Mouse (Mus musculus): ENCODE results near the gene AI481877. TPM values are rescaled to one million over a fixed set of nuclear protein-coding genes. Genes with fewer than 3 reads are reported as not detected.

AI481877 gene
- polyA plus RNA-seq, 1 experiment from 2014 or later, result not detected

DNA sequence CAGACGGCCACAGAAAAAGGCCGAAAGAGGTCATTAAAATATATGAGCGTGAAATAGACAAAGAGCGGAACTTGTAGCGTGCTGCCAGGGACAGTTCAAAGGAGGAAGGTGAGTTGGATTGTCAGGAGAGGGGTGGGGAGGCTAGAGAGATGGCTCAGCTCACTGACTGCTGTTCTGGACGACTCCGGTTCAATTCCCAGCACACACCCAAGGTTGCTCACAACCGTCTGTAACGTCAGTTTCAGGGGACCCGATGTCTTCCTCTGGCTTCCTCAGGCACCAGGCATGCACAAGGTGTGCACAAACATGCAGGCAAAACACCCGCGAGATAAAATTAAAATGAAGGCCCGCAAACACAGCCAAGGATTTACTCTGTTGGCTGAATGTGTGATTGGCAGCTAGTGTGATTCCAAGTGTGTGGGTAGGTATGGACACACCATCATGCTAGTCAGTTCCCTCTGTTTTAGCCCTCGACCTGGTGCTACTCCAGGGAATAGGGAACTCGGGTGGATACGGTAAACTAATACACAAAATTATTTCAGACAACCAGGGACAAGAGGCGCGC lies 102.9 kb downstream of the AI481877 start:
- Histone ChIP-seq H3K27ac (ENCODE audit: low read depth, low read length) (0 out of 2 replicates have a peak overlapping the region, but pooled peaks have one; percentile 10), H3K36me3 (ENCODE audit: control insufficient read depth, insufficient read depth, low read length) (no peaks in the 10 kb centered on the region), H3K9me3 (ENCODE audit: control insufficient read depth, low read length) (no peaks in the 10 kb centered on the region), H3K9ac (ENCODE audit: low read length) (peak overlapping the region; percentile 86), H3K27me3 (ENCODE audit: control insufficient read depth, insufficient read depth, low read length) (no peaks in the 10 kb centered on the region), H3K4me2 (ENCODE audit: low read depth, low read length, severe bottlenecking) (peak overlapping the region; percentile 79), H3K4me3 (ENCODE audit: low read depth, low read length) (peak overlapping the region; percentile 70), H3K4me1 (replicated peaks; ENCODE audit: control insufficient read depth, insufficient read depth, low read length) (0 out of 2 replicates have a peak, but pooled peaks cover 3% of the 10 kb centered on the region)
- peak; percentile 31; the same call in 1 of the 2 replicates for ATAC-seq (replicated peaks; ENCODE audit: low FRiP score)
- whole genome bisulfite sequencing, result 57% methylated on average over 18 of the region's 18 CpGs
- peak; percentile 54 for DNase-seq (ENCODE audit: low spot score)

DNA sequence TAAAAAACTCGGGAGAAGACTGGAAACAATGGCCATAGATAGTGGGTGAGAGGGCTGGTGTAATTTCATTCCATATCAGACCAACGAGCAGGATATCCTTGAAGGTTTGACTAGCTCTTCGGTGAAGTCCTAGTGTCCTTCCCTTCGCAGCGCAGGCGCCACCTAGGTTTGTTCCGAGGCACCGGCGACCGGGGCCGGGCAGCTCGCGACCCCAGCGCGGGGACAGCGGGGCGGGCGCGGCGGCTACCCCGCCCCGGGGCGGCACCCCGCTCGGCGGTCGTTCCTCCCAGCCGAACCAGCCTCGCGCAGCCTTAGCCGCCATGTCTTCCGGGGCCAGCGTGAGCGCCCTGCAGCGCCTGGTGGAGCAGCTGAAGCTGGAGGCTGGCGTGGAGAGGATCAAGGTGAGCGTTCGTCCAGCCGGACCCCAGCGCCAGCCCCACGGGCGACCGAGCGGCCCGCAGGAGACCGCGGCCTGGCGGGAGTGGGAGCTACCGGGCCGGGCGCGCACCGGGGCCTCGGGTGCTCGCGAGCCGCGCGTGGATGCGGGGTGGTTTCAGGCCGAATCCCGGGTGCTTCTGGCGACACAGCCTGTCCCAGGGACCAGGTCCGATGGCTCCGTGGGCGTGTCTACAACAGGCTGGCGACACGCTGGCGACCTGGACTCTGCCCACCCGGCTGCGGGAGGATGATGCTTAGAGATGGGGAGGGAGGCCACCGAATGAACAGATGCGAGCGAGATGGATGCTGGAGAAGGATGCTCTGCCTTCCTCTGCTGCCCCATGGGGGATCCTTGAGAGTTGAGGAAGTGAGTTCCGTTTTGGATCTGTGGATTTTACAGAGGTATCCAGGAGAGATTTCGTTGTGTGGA lies 103.6 kb downstream of the AI481877 start, which contains the start of gene Gng10:
TSS of gene Gng10 (plus strand) at position 171 of the 868 bp plus-strand sequence.
- peak; percentile 78 for DNase-seq (ENCODE audit: low spot score)
- H3K27ac ChIP-seq (ENCODE audit: low read depth, low read length), result 0 out of 2 replicates have a peak within 1 kb of the TSS, but pooled peaks have one; percentile 10
- H3K9me3 ChIP-seq (ENCODE audit: control insufficient read depth, low read length), result no peaks in the 10 kb centered on the region
- peak within 1 kb of the TSS; percentile 79 for H3K4me2 ChIP-seq (ENCODE audit: low read depth, low read length, severe bottlenecking)
- peak; percentile 82 for ATAC-seq (replicated peaks; ENCODE audit: low FRiP score)
- H3K4me3 ChIP-seq (ENCODE audit: low read depth, low read length), result peak within 1 kb of the TSS; percentile 70
- H3K36me3 ChIP-seq (ENCODE audit: control insufficient read depth, insufficient read depth, low read length), result no peaks in the 10 kb centered on the region
- H3K27me3 ChIP-seq (ENCODE audit: control insufficient read depth, insufficient read depth, low read length), result no peaks in the 10 kb centered on the region
- WGBS, result 13% methylated on average over 70 of the region's 76 CpGs
- peak within 1 kb of the TSS; percentile 86 for H3K9ac ChIP-seq (ENCODE audit: low read length)
- H3K4me1 ChIP-seq (replicated peaks; ENCODE audit: control insufficient read depth, insufficient read depth, low read length), result 0 out of 2 replicates have a peak, but pooled peaks cover 3% of the 10 kb centered on the region

DNA sequence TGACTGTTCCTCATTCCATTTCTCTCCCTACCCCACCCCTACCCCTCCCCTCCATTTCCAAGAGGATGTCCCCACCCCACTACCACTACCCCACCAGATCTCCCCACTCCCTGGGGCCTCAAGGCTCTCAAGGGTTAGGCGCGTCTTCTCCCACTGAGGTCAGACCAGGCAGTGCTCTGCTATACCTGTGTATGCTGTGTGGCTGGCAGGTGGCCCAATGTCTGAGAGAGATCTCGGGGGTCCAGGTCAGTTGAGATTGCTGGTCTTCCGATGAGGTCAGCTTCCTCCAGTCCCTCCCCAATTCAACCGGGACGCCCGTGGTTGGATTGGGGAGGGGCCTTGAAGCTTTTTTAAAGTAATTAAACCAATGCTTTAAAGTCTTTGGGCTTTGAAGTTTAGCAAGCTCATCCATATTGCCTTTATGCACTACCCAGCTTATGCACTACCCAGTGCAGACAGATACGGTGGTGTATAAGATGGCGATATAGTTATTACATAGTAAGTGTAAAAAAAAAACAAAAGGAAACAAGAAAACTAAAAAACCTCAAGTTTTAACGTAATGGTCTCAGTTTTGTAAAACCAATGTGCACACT lies 104.4 kb downstream of the AI481877 start:
- 80% methylated on average over 10 of the region's 10 CpGs for WGBS

DNA sequence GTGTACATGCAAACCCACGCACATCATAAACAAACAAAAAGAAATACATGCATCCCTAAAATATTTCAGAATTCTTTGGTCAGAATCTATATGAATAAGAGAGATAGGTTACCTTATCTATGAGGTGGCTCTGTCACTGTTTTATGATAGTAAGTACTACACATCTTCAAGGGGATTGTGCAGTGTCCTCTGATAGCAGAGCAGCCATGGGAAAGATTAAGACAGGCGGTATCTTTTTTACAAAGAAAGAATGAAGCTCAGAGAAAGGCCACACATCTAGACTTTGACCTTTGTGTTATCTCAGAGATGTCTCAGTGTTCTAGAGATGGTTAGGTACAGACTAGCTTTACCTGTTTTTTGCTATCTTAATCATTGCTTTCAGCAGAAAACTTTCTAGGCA lies 121.9 kb downstream of the AI481877 start:
- peaks cover 2% of the 10 kb centered on the region; the same call in 1 of the 2 replicates for H3K36me3 ChIP-seq (ENCODE audit: control insufficient read depth, insufficient read depth, low read length)
- H3K27me3 ChIP-seq (ENCODE audit: control insufficient read depth, insufficient read depth, low read length), result no peaks in the 10 kb centered on the region
- no peak overlapping the region for H3K27ac ChIP-seq (ENCODE audit: low read depth, low read length)
- no peak for ATAC-seq (replicated peaks; ENCODE audit: low FRiP score)
- no peak overlapping the region for H3K4me3 ChIP-seq (ENCODE audit: low read depth, low read length)
- no peaks in the 10 kb centered on the region for H3K4me1 ChIP-seq (replicated peaks; ENCODE audit: control insufficient read depth, insufficient read depth, low read length)
- no peak overlapping the region for H3K4me2 ChIP-seq (ENCODE audit: low read depth, low read length, severe bottlenecking)
- 89% methylated on average over 2 of the region's 2 CpGs for WGBS
- no peaks in the 10 kb centered on the region for H3K9me3 ChIP-seq (ENCODE audit: control insufficient read depth, low read length)
- H3K9ac ChIP-seq (ENCODE audit: low read length), result no peak overlapping the region
- no peak for DNase-seq (ENCODE audit: low spot score)

More for the DNA sequence above, 104.4 kb downstream of the AI481877 start:
- ATAC-seq (replicated peaks; ENCODE audit: low FRiP score) (0 out of 2 replicates have a peak, but pooled peaks have one; percentile 26), DNase-seq (ENCODE audit: low spot score) (no peak)
- Histone ChIP-seq H3K27ac (ENCODE audit: low read depth, low read length) (no peak overlapping the region), H3K9ac (ENCODE audit: low read length) (no peak overlapping the region; the same call in 1 of the 2 replicates), H3K4me3 (ENCODE audit: low read depth, low read length) (peak overlapping the region; percentile 70), H3K27me3 (ENCODE audit: control insufficient read depth, insufficient read depth, low read length) (no peaks in the 10 kb centered on the region), H3K4me1 (replicated peaks; ENCODE audit: control insufficient read depth, insufficient read depth, low read length) (0 out of 2 replicates have a peak, but pooled peaks cover 3% of the 10 kb centered on the region), H3K4me2 (ENCODE audit: low read depth, low read length, severe bottlenecking) (peak overlapping the region; percentile 79; the same call in 1 of the 2 replicates), H3K36me3 (ENCODE audit: control insufficient read depth, insufficient read depth, low read length) (no peaks in the 10 kb centered on the region), H3K9me3 (ENCODE audit: control insufficient read depth, low read length) (no peaks in the 10 kb centered on the region)

DNA sequence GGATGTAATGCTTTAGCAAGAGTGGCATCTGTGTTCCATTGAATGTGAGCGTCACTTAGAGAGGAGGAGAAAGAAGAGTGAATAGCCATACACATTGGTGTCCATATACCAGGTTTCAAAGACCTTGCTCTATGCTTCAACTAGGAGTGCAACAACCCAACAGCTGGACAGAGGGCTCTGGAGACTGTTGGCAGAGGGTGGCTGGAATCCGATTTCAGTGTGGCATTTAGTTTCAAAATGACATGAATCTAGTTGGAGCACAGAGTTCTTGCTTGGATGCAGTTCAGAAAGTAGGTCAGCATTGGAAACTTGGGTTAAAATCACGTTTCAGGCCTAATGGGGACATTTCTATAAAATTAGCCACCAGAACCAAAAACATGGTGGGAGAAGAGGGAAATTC lies 123.6 kb downstream of the AI481877 start:
- no peak overlapping the region for H3K27ac ChIP-seq (ENCODE audit: low read depth, low read length)
- peaks cover 2% of the 10 kb centered on the region; the same call in 1 of the 2 replicates for H3K36me3 ChIP-seq (ENCODE audit: control insufficient read depth, insufficient read depth, low read length)
- no peak overlapping the region for H3K9ac ChIP-seq (ENCODE audit: low read length)
- no peaks in the 10 kb centered on the region for H3K9me3 ChIP-seq (ENCODE audit: control insufficient read depth, low read length)
- DNase-seq (ENCODE audit: low spot score), result no peak
- H3K4me2 ChIP-seq (ENCODE audit: low read depth, low read length, severe bottlenecking), result no peak overlapping the region
- no peak overlapping the region for H3K4me3 ChIP-seq (ENCODE audit: low read depth, low read length)
- WGBS, result 87% methylated on average over 3 of the region's 3 CpGs
- no peaks in the 10 kb centered on the region for H3K27me3 ChIP-seq (ENCODE audit: control insufficient read depth, insufficient read depth, low read length)
- ATAC-seq (replicated peaks; ENCODE audit: low FRiP score), result no peak
- no peaks in the 10 kb centered on the region for H3K4me1 ChIP-seq (replicated peaks; ENCODE audit: control insufficient read depth, insufficient read depth, low read length)

DNA sequence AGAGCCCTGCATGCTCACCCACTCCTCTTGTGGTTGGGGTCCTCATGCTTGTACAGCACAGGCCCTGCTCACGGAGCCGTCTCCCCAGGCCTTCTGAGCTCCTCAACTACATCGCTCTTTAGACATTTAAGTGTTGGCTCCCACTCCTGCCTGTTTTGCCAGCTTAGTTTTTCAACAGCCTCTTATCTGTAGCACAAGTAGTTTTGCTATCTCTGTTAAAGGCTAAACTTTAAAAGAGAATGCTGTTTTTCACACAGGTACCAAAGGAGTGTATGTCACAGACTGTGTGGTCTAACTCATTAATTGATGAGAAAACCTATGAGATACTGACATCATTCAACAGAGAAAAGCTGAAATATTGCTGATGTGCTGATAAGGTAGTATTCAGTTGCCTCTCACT lies 127.3 kb downstream of the AI481877 start:
- H3K27ac ChIP-seq (ENCODE audit: low read depth, low read length), result no peak overlapping the region
- WGBS, result 88% methylated on average over 3 of the region's 3 CpGs
- H3K4me1 ChIP-seq (replicated peaks; ENCODE audit: control insufficient read depth, insufficient read depth, low read length), result no peaks in the 10 kb centered on the region
- no peaks in the 10 kb centered on the region for H3K9me3 ChIP-seq (ENCODE audit: control insufficient read depth, low read length)
- no peaks in the 10 kb centered on the region for H3K36me3 ChIP-seq (ENCODE audit: control insufficient read depth, insufficient read depth, low read length)
- DNase-seq (ENCODE audit: low spot score) (no peak), ATAC-seq (replicated peaks; ENCODE audit: low FRiP score) (no peak)
- no peaks in the 10 kb centered on the region for H3K27me3 ChIP-seq (ENCODE audit: control insufficient read depth, insufficient read depth, low read length)
- no peak overlapping the region for H3K4me3 ChIP-seq (ENCODE audit: low read depth, low read length)
- H3K9ac ChIP-seq (ENCODE audit: low read length), result no peak overlapping the region
- H3K4me2 ChIP-seq (ENCODE audit: low read depth, low read length, severe bottlenecking), result no peak overlapping the region

DNA sequence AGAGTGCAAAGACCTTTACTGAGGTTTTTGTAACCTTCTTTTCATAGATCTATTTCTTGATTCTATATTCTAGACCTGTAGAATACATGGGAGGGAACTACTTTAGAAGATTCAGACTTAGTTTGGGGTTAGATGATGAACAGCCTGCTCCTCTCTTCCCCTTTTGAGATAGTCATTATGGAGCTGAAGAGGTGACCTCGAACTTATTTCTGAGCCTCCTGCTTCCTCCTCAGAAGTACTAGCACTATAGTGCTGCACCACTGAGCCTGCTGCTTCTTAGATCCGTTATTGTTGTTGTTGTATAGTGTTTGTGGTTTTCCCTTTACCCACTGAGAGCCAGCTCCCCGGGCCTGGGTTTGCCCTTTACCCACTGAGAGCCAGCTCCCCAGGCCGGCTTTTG lies 129.1 kb downstream of the AI481877 start:
- Histone ChIP-seq H3K4me3 (ENCODE audit: low read depth, low read length) (no peak overlapping the region), H3K9me3 (ENCODE audit: control insufficient read depth, low read length) (no peaks in the 10 kb centered on the region), H3K9ac (ENCODE audit: low read length) (no peak overlapping the region), H3K4me2 (ENCODE audit: low read depth, low read length, severe bottlenecking) (no peak overlapping the region), H3K27me3 (ENCODE audit: control insufficient read depth, insufficient read depth, low read length) (no peaks in the 10 kb centered on the region), H3K36me3 (ENCODE audit: control insufficient read depth, insufficient read depth, low read length) (no peaks in the 10 kb centered on the region), H3K27ac (ENCODE audit: low read depth, low read length) (no peak overlapping the region), H3K4me1 (replicated peaks; ENCODE audit: control insufficient read depth, insufficient read depth, low read length) (no peaks in the 10 kb centered on the region)
- ATAC-seq (replicated peaks; ENCODE audit: low FRiP score) (no peak), DNase-seq (ENCODE audit: low spot score) (no peak)
- 79% methylated on average over 4 of the region's 4 CpGs for WGBS

DNA sequence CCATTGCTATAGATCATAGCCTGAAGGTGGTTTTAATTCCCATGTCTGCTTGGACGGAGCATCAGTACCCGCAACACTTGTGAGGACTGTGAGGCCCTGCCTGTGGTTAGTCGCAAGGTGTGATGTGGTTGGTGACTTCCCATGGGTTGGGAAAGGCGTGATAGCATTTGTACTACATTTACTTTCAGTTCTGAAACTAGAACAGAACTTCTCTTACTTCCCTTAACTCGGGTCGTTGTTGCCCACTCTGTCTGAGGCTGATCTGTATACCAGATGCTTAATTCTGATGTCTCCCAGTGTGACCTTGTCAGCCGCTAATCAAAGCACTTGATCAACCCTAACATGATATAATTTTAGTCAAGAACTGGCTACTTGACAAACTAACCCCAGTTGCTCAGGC lies 129.6 kb downstream of the AI481877 start:
- Histone ChIP-seq H3K4me2 (ENCODE audit: low read depth, low read length, severe bottlenecking) (no peak overlapping the region), H3K9ac (ENCODE audit: low read length) (no peak overlapping the region), H3K36me3 (ENCODE audit: control insufficient read depth, insufficient read depth, low read length) (no peaks in the 10 kb centered on the region), H3K4me3 (ENCODE audit: low read depth, low read length) (no peak overlapping the region), H3K27ac (ENCODE audit: low read depth, low read length) (no peak overlapping the region), H3K4me1 (replicated peaks; ENCODE audit: control insufficient read depth, insufficient read depth, low read length) (peaks cover 5% of the 10 kb centered on the region; the same call in 1 of the 2 replicates), H3K9me3 (ENCODE audit: control insufficient read depth, low read length) (no peaks in the 10 kb centered on the region), H3K27me3 (ENCODE audit: control insufficient read depth, insufficient read depth, low read length) (no peaks in the 10 kb centered on the region)
- WGBS, result 90% methylated on average over 7 of the region's 7 CpGs
- DNase-seq (ENCODE audit: low spot score) (no peak), ATAC-seq (replicated peaks; ENCODE audit: low FRiP score) (no peak)

Measured in forebrain, embryonic 11.5 days (tissue).